Mouse (Mus musculus): Measurements from ENCODE around the gene Lrrc74b.

Lrrc74b gene

GRCm38 (mm10) chr16:17496499-17497305 lies 64.3 kb downstream of the Lrrc74b start:
- DNase-seq (ENCODE audit: low spot score in 2 of 2), result no peak

All from spleen, postnatal 14 days (tissue).